Mouse (Mus musculus) testis, postnatal 14 days (tissue): Measurements from ENCODE around the gene Lpp.
"Not testable (repeated sequence)": the region's sequence is repeated elsewhere in the genome, so short reads cannot be mapped to it uniquely, and the experiment has no call there.

Experiments used
- DNase-seq: peaks from one replicate; pipeline ENCODE4 v3.0.0; 2021; ENCODE audit warnings: low spot score

Gene Lpp

DNA sequence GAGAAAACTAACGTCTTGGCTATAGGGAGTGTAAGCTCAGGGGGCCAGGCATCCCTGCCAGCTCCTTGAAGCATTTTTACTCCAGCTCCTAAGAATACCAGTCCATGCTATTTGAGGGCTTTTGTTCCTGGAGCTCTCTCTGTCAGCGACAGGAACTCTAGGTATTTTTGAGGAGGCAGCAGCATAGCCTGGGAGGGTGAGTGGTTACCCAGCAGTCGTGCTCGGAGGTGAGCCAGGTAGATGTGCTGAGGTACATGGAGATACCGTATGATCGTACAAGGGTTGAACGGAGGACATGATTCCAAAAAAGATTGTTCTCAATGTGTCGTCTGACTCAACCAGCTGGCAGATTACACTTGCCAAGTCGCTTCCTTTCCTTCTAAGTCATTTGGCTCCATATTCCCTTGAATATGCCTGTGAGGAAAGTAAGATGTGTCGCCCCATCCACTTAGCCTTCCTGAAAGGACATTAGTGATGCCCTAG, 597.8 kb downstream of the Lpp start:
- no peak for DNase-seq

DNA sequence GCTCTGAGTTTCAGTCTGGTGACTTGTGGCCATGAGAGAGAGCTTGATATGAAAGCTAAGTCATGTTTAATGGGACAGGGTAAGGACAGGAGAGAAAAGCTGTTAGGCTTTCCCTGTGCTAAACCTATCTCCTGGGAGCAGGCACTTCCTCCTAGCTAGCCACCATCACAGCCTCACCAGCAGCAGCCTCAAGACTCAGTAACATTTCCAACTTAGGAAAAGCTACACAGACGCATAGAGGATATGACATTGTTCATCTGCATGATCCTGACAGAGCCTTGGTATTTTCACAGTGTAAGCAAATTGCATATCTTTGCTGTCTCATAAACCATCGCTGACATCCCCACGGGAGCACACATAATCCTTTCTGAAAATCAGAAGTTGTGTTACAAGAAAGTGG, 598.7 kb downstream of the Lpp start:
- no peak for DNase-seq

DNA sequence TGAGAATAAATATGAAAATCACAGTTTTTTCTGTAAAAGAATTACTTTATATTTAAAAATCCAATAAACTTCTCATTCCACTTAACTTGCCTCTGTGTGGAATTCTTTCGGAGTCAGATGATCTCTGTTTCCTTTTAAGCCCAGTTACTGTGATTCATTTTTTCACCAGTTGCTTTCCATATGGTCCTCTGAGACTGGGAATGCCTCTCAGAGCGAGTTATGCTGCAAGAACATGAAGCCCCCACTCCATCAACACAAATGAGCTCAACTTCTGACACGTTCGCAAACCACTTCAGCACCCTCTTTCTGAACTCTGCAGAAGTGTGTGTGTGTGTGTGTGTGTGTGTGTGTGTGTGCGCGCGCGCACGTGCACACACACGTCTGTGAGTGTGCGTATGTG, 599.2 kb downstream of the Lpp start:
- DNase-seq = no peak

DNA sequence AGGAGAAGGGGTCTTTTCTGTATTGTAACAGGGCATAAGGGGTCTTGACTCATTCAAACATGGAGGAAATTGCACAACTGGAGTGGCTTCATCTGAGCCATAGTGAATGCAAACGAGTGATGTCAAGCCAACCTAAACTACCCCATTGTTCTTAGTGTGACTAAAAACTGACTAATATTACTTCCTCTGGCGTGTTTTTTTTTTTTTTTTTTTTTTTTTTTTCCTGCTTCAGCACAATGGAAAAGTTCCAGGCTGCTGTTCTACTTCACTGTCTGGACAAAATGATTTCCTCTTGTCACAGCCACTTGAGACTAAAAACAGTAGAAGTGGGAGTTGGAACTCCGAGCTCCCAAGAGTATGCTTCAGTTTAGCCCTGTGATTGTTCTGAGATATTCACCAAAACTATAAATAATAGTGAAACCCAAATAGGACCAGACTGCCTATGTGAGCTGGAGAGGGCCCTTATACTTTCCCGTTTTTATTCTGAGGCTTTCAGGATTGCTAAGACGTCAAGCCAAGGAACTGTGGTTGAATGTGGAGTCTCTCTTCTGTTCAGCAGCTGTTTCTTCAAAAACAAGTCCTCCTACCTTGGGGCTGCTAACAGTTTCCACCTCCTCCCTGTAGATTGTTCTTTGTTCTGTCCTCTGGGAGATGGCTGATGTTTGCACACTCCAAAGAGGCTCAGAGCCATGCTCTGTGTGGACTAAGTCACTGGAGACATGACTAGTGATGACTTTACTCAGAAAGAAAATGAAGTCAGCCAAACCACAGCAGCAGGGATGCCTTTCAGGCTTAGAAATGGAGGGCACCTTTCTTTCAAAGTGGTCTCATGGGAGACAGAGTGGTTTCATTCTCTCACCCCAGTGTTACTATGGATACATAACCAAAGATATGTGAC, 617.9 kb downstream of the Lpp start:
- no peak for DNase-seq

DNA sequence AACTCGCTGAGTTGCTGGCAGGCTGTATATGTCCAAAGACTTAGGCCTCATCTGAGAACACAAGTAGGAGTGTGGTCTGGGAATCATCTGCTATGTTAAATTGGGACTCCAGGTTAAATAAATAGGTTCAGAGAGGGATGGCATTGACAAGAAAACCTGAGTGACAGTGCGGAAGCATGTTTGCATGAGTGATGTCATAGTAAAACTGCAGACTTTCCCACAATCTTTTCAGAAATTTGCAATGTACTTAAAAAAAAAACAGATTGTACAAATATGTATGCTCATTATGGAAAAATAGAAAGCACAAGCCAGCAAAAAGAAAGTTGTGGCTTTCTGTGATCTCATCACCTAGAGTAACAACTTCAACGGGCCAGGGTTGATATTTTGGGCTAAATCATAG, 619.6 kb downstream of the Lpp start:
- DNase-seq = no peak

DNA sequence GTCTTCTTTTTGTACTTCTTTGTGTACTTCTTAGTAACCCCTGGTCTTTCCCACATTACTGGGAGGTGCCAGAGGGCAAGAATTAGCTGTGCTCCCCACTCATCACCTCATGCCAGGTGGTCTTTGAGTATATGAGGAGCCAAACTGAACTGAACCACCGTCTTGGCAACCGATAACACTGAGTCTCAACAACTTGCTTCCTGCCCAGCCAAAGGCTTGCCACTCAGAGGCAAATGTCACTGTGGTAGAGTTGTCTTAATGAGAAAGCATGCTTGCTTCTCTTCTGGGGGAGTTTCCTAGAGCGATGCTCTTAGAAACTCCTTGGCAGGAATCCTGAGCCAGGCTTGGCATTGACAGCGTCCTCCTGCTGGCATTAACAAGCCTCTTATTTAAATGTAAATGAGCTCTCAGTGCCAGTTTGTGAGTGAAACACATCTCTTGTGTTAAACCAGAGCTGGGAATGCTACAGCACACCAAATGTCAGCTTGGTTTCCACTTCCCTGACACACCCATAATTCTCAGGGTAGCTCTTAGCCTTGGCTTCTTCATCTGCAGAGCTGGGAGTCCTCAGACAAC, 623.0 kb downstream of the Lpp start:
- DNase-seq = peak; percentile 40

DNA sequence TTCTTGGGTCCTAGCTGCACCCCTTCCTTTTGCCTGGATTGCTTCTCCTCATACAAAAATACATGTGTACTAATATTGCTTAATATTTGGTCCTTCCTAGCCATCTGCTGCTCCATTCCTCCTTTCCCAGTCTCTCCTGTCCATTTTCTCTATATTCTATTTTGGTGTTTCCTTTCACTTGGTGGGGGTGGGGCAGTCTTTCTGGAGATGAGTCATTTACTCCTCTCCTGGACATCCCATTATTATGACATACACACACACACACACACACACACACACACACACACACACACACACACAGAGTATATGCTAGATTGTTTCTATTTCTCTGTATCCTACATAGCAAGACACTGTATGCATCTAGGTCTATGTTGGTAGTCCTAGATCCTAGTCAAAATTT, 623.7 kb downstream of the Lpp start:
- no peak for DNase-seq

DNA sequence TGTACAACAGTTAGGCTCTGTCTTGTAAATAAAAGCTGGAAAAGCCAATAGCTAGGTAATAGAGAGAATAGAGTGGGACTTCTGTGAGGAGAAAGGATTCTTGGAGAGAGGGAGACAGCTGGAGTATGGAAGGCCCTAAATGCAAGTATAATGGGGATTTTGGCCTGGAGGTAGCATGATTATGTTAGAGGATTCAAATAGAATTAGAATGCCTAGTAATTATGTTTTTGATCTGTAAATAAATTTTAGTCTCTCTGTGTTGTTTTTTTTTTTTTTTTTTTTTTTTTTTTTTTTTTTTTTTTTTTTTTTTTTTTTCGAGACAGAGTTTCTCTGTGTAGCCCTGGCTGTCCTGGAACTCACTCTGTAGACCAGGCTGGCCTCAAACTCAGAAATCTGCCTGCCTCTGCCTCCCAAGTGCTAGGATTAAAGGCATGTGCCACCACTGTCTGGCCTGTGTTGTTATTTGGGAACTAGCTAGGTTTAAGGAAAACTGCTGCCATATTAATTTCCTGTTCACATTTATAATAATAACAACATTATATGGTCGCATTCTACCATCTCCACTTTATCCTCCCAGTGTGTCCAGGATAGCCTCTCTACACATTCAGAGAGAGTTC, 628.5 kb downstream of the Lpp start:
- not testable (repeated sequence) for DNase-seq

DNA sequence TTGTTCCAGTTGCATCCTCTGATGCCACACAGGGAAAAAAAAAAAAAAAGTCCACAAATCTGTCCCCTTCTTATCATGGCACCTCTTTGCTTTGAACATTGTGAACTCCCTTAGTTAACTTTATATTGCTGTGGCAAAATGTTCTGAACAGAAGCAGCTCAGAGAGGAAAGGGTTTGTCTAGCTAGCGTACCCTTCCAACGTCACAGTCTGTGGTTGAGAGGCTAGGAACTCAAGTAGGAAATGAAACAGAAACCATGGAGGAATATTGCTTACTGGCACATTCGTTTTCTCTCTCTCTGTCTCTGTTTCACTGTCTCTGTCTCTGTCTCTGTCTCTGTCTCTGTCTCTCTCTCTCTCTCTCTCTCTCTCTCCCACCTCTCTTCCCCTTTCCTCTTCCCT, 631.3 kb downstream of the Lpp start:
- DNase-seq = no peak

DNA sequence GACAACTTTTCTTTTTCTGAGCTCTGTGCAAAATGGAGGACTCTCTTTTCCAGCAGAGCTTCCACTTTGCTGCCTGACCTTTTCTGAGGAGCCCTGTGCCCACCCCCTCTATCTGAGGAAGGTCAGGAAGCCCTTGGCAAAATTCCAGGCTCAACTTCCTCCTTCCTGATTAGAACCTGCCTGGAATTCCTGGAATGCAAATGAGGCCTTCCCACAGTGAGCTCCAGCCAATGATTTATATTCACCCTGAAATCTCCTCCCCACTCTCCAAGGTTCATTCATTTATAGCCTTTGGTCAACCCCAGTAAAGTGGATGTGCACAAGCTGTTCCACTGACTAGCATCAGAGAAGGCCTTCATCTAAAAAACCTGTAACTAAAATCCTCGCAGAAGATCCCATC, 632.9 kb downstream of the Lpp start:
- DNase-seq = peak; percentile 10

DNA sequence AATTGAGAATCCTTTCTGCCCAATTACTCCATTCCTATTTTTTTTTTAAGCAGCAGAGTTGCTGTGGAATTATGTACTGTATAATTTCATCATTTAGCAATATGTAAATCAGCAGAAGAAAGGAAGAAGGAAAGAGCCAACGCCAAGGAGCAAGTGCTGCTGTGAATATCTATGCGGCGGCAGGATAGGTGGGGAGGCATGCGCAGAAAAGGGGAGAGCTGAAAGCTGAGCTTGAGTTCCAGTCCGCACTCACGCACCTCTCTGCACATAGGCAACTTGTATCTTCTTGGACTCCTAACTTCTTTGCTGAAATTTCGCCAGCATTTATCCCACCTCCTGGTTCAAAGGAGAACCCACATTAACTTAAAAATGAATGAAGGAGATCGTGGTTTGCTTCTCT, 636.2 kb downstream of the Lpp start:
- no peak for DNase-seq

DNA sequence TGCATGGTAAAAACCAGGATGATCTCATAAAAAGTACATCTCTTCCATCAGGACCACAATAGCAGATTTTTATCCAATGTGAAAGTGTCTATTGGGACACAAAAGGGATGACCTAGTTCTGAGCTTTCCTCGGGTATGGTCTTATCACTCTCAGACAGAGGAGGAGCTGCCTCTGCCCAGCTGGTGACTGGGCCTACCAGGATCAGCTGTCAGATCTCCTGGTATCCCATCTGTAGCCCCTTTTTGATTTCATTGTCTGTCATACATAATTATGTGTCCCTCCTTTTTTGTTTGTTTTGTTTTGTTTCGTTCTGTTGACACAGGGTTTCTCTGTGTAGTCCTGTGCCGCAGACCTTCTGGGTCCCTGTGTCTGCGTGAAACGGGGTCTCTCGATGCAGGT, 644.1 kb downstream of the Lpp start:
- DNase-seq = no peak

DNA sequence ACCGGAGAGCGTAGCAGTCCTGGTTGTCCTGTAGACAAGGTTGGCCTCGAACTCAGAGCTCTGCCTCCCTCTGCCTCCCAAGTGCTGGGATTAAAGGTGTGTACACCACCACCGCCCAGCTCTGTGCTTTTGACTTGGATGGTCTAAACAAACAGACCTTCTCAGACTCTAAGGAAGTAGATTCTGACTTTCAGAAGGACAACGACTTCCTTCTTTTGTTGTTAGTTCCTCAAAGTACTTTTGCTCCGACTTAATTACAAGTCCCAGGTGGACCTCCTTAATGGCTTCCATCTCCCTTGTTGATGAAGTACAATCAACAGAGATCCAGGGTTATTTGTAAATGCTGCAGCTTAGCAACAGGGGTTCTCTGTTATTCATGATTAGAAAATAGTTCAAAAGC, 645.2 kb downstream of the Lpp start:
- no peak for DNase-seq

DNA sequence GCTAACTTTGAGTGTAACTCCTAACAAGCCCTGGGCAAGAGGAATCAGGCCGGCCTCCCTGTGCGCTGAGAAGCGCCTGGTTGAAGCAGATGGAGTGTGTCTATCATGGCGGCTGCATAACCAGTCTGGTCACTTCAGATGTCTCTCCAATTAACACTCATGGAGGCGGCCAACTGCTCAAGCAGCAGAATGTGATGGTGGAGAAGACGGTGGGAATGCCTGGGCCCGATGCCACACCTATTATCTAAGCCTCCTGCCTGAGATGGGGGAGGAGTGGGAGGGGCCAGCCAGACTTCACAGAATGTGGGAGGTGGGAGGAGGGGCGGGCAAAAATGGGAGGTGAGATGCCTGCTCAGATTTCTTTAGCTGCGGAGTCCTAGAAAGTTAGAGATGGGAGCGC, 646.6 kb downstream of the Lpp start:
- no peak for DNase-seq

DNA sequence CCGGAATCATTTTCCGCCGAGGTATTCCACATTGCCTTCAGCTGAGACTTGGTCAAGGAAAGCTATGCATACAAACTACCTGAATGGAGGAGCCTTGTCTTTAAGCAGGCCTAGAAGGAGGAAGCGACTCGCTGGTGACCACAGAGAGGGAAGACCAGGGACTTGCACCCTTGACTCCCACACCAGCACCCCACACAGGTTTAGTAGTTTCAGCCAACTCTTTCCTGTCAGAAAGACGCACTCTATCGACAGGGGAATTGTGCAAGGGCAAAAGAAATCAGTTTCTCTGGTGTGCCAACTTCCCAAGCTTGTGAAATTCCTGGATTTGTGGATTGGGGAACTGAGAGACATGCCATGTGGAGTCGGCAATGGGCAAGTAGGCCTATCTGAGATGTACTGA, 647.9 kb downstream of the Lpp start:
- no peak for DNase-seq

DNA sequence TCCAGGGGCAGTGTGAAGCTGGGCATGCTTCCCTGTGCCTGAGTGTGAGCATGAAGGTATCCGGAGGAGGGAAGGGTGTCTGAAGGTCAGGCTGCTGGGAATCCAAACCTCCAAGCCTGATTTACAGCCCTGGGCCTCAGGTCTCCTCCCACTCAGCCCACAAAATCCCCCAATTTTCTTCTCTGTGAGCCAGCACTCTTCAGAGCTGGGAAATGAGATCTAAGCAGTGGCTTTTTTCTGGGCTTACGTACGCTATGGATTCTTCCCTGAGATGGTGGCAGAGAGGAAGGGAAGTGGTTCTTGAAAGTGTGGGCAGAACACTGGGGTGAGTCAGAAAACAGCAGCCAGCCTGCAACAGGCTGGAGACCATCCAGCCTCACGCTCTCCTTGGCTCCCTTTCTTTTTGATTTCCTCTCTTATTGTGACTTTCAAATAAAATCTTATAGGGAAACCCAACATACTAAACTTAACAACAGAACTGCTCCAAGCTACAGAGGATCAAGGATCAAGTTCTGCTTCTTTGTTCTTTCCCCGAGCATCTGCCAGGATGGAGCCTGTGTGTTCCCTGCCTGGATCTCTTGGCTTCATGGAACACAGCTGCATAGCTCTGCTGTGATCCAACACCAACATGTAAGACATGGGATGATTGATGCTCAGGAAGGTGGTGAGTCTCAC, 648.7 kb downstream of the Lpp start:
- no peak for DNase-seq
